Mouse (Mus musculus): ENCODE data around the gene Fosl1.

- TF ChIP-seq CTCF (IDR thresholded peaks at IDR 0.05; ENCODE audit: control insufficient read depth, insufficient read depth, low read length) (no peak), POLR2A (IDR thresholded peaks at IDR 0.05; ENCODE audit: borderline replicate concordance, control insufficient read depth, low read depth, low read length) (peak; percentile 43; the same call in 1 of the 2 replicates)
Measured at GRCm38 (mm10) chr19:5424782-5425741, 22.3 kb upstream of the Fosl1 start, which contains the start of the genes Drap1 and AI837181.

Data from bone marrow, adult 2 months (tissue).